Mouse (Mus musculus) lung, embryonic 14.5 days (tissue): ENCODE data around the gene Tmem174. TPM values are rescaled to one million over a fixed set of nuclear protein-coding genes. Genes with fewer than 3 reads are reported as not detected.
A peak's percentile ranks its signal among the peaks of the same experiment; 100 is the strongest.

ENCODE experiments used
- ATAC-seq: fragments of 200-750 bp; cut with Nextera tagmentation; 2 replicates; pipeline ENCODE4 v1.8.0; 2017; ENCODE audit warnings: mild to moderate bottlenecking, moderate TSS enrichment, moderate library complexity; ENCODE audit not compliant: insufficient read depth
- DNase-seq: peaks from one replicate; pipeline ENCODE4 v3.0.0-alpha.2; 2015
- H3K27ac ChIP-seq: fragments of 300-500 bp; sonication (generic); 2 replicates; pipeline ENCODE4 v1.5.1; 2014; ENCODE audit warnings: low read depth, mild to moderate bottlenecking, moderate library complexity
- H3K27me3 ChIP-seq: fragments of 300-500 bp; sonication (generic); 2 replicates; pipeline ENCODE4 v1.6.1; 2014; ENCODE audit warnings: low read length, control low read depth; ENCODE audit not compliant: insufficient read depth
- H3K36me3 ChIP-seq: fragments of 300-500 bp; sonication (generic); 2 replicates; pipeline ENCODE4 v1.6.1; 2014; ENCODE audit warnings: control low read depth; ENCODE audit not compliant: insufficient read depth
- H3K4me1 ChIP-seq: fragments of 300-500 bp; sonication (generic); 2 replicates; pipeline ENCODE4 v1.6.1; 2014; ENCODE audit warnings: antibody characterized with exemption, control low read depth; ENCODE audit not compliant: insufficient read depth
- H3K4me2 ChIP-seq: fragments of 300-500 bp; sonication (generic); 2 replicates; pipeline ENCODE4 v1.6.1; 2014; ENCODE audit warnings: mild to moderate bottlenecking
- H3K4me3 ChIP-seq: fragments of 300-500 bp; sonication (generic); 2 replicates; pipeline ENCODE4 v1.5.1; 2014; ENCODE audit warnings: low read depth, low read length
- H3K9ac ChIP-seq: fragments of 300-500 bp; sonication (generic); 2 replicates; pipeline ENCODE4 v1.6.1; 2014
- H3K9me3 ChIP-seq: fragments of 300-500 bp; sonication (generic); 2 replicates; pipeline ENCODE4 v1.6.1; 2016; ENCODE audit warnings: low read depth, low read length, control low read depth
- CTCF ChIP-seq: IDR thresholded peaks from 2 replicates; pipeline ENCODE4 v1.5.1; 2016; ENCODE audit warnings: antibody characterized with exemption, low read depth
- WGBS: fragments of 180-500 bp; shearing (Covaris S2); extraction: QIAGEN DNeasy Blood & Tissue Kit; methylation state at CpG from one replicate; pipeline ENCODE4 v1.1.7; 2014; 5-methylcytosine and 5-hydroxymethylcytosine counted together
- polyA plus RNA-seq: library from polyadenylated mRNA; unstranded; fragments of >200 nt; fragmentation: Nextera tagmentation; extraction: Ambion mirVana; gene quantifications from 2 replicates; pipeline ENCODE4 v1.2.1, GENCODE M21; 2014

The Tmem174 gene
- polyA plus RNA-seq, 1 experiment from 2014 or later = 0.08 TPM

GRCm38 (mm10) chr13:98607885-98608477 is 29.2 kb downstream of the Tmem174 start:
- 61% methylated on average over 9 of the region's 9 CpGs for WGBS
- no peak overlapping the region for H3K4me2 ChIP-seq
- ATAC-seq = no peak

GRCm38 (mm10) chr13:98603799-98604198 is 33.4 kb downstream of the Tmem174 start:
- ATAC-seq (peak; percentile 56; the same call in 1 of the 2 replicates), DNase-seq (no peak)
- Histone ChIP-seq H3K36me3 (no peaks in the 10 kb centered on the region), H3K9ac (no peak overlapping the region), H3K4me3 (no peak overlapping the region), H3K4me2 (no peak overlapping the region), H3K4me1 (no peaks in the 10 kb centered on the region), H3K9me3 (peaks cover 4% of the 10 kb centered on the region; the same call in 1 of the 2 replicates), H3K27me3 (no peaks in the 10 kb centered on the region), H3K27ac (no peak overlapping the region)
- 68% methylated on average over 11 of the region's 11 CpGs for WGBS
- no peak for TF ChIP-seq CTCF

More at GRCm38 (mm10) chr13:98607885-98608477, 29.2 kb downstream of the Tmem174 start:
- Histone ChIP-seq H3K9me3 (peaks cover 4% of the 10 kb centered on the region), H3K36me3 (no peaks in the 10 kb centered on the region), H3K9ac (no peak overlapping the region), H3K4me3 (no peak overlapping the region), H3K4me1 (no peaks in the 10 kb centered on the region), H3K27me3 (no peaks in the 10 kb centered on the region), H3K27ac (no peak overlapping the region)
- 0 out of 2 replicates have a peak, but pooled peaks have one; percentile 10 for TF ChIP-seq CTCF
- no peak for DNase-seq

- H3K9me3 ChIP-seq = no peaks in the 10 kb centered on the region
- no peak overlapping the region for H3K27ac ChIP-seq
- H3K4me2 ChIP-seq = no peak overlapping the region
- no peak overlapping the region for H3K4me3 ChIP-seq
- H3K27me3 ChIP-seq = no peaks in the 10 kb centered on the region
- H3K9ac ChIP-seq = no peak overlapping the region
- peaks cover 5% of the 10 kb centered on the region; the same call in 1 of the 2 replicates for H3K4me1 ChIP-seq
- H3K36me3 ChIP-seq = no peaks in the 10 kb centered on the region
- TF ChIP-seq CTCF = peak; percentile 68
- 75% methylated on average over 4 of the region's 4 CpGs for WGBS
- ATAC-seq (peak; percentile 53; the same call in 1 of the 2 replicates), DNase-seq (peak; percentile 82)
These were observed 40.5 kb downstream of the Tmem174 start for GRCm38 (mm10) chr13:98596746-98597145.

GRCm38 (mm10) chr13:98594726-98595141 is 42.5 kb downstream of the Tmem174 start:
- Histone ChIP-seq H3K9ac (no peak overlapping the region), H3K4me3 (no peak overlapping the region), H3K27ac (peak overlapping the region; percentile 85), H3K4me2 (no peak overlapping the region), H3K36me3 (no peaks in the 10 kb centered on the region), H3K4me1 (peaks cover 8% of the 10 kb centered on the region; the same call in 1 of the 2 replicates), H3K27me3 (0 out of 2 replicates have a peak, but pooled peaks cover 2% of the 10 kb centered on the region), H3K9me3 (no peaks in the 10 kb centered on the region)
- peak; percentile 21 for ATAC-seq
- peak; percentile 68 for DNase-seq
- TF ChIP-seq CTCF = no peak
- WGBS = 51% methylated on average over 10 of the region's 10 CpGs

- Histone ChIP-seq H3K4me3 (no peak overlapping the region), H3K27ac (peak overlapping the region; percentile 85), H3K4me2 (no peak overlapping the region), H3K27me3 (0 out of 2 replicates have a peak, but pooled peaks cover 3% of the 10 kb centered on the region), H3K9ac (no peak overlapping the region), H3K4me1 (peaks cover 8% of the 10 kb centered on the region), H3K36me3 (no peaks in the 10 kb centered on the region), H3K9me3 (no peaks in the 10 kb centered on the region)
- DNase-seq = peak; percentile 50
- no peak for TF ChIP-seq CTCF
- WGBS = 26% methylated on average over 11 of the region's 11 CpGs
- peak; percentile 26 for ATAC-seq
These were observed 43.2 kb downstream of the Tmem174 start for GRCm38 (mm10) chr13:98593938-98594539.

GRCm38 (mm10) chr13:98591406-98591805 is 45.8 kb downstream of the Tmem174 start:
- no peak for ATAC-seq

GRCm38 (mm10) chr13:98590693-98591389 is 46.4 kb downstream of the Tmem174 start:
- H3K27me3 ChIP-seq = peaks cover 21% of the 10 kb centered on the region
- WGBS = 49% methylated on average over 6 of the region's 6 CpGs
- no peak overlapping the region for H3K27ac ChIP-seq
- no peak for TF ChIP-seq CTCF
- H3K9me3 ChIP-seq = no peaks in the 10 kb centered on the region
- no peaks in the 10 kb centered on the region for H3K36me3 ChIP-seq
- ATAC-seq = no peak
- H3K4me1 ChIP-seq = peaks cover 18% of the 10 kb centered on the region
- no peak for DNase-seq
- H3K4me3 ChIP-seq = no peak overlapping the region
- no peak overlapping the region for H3K9ac ChIP-seq
- H3K4me2 ChIP-seq = no peak overlapping the region

More at GRCm38 (mm10) chr13:98591406-98591805, 45.8 kb downstream of the Tmem174 start:
- Histone ChIP-seq H3K36me3 (no peaks in the 10 kb centered on the region), H3K4me1 (peaks cover 17% of the 10 kb centered on the region), H3K4me2 (no peak overlapping the region), H3K27ac (no peak overlapping the region), H3K9ac (no peak overlapping the region), H3K4me3 (no peak overlapping the region), H3K9me3 (no peaks in the 10 kb centered on the region), H3K27me3 (peaks cover 21% of the 10 kb centered on the region)
- no peak for TF ChIP-seq CTCF
- 54% methylated on average over 6 of the region's 6 CpGs for WGBS
- DNase-seq = no peak
